Mouse (Mus musculus) thymus, adult 2 months (tissue): ENCODE results near the gene AC161166.1. TPM values are rescaled to one million over a fixed set of nuclear protein-coding genes. Genes with fewer than 3 reads are reported as not detected.
"Not testable (repeated sequence)": the region's sequence is repeated elsewhere in the genome, so short reads cannot be mapped to it uniquely, and the experiment has no call there.

Experiments
- DNase-seq: peaks from one replicate; pipeline ENCODE4 v3.0.0; 2021
- H3K27ac ChIP-seq: fragments of 200-500 bp; 2 replicates; pipeline ENCODE4 v1.5.1; 2012; ENCODE audit warnings: low read length, control low read depth; ENCODE audit not compliant: control insufficient read depth, insufficient read depth
- H3K27me3 ChIP-seq: fragments of 200-500 bp; 2 replicates; pipeline ENCODE4 v1.6.1; 2012; ENCODE audit warnings: mild to moderate bottlenecking, low read length, moderate library complexity, mixed read lengths; ENCODE audit not compliant: control insufficient read depth, insufficient read depth
- H3K36me3 ChIP-seq: fragments of 200-500 bp; 2 replicates; pipeline ENCODE4 v1.6.1; 2012; ENCODE audit warnings: mild to moderate bottlenecking, low read length, moderate library complexity; ENCODE audit not compliant: control insufficient read depth, insufficient read depth
- H3K4me1 ChIP-seq: fragments of 200-500 bp; replicated peaks from 2 replicates; pipeline ENCODE4 v1.6.1; 2012; ENCODE audit warnings: low read length; ENCODE audit not compliant: control insufficient read depth, insufficient read depth
- H3K4me3 ChIP-seq: fragments of 200-500 bp; 2 replicates; pipeline ENCODE4 v1.5.1; 2012; ENCODE audit warnings: mild to moderate bottlenecking, low read length, control low read depth, moderate library complexity; ENCODE audit not compliant: control insufficient read depth, insufficient read depth
- CTCF ChIP-seq: fragments of 200-500 bp; IDR thresholded peaks from 2 replicates; pipeline ENCODE4 v1.5.1; 2012; ENCODE audit warnings: mild to moderate bottlenecking, control low read depth, low read length, moderate library complexity, borderline replicate concordance; ENCODE audit not compliant: control insufficient read depth, poor library complexity, insufficient read depth; ENCODE audit errors: extremely low read depth
- POLR2A ChIP-seq: fragments of 200-500 bp; IDR thresholded peaks from 2 replicates; pipeline ENCODE4 v1.6.1; 2012; ENCODE audit warnings: mild to moderate bottlenecking, low read length, control low read depth, moderate library complexity; ENCODE audit not compliant: control insufficient read depth, poor library complexity, insufficient read depth; ENCODE audit errors: extremely low read depth
- WGBS: fragments of 180-500 bp; shearing (Covaris S2); methylation state at CpG from one replicate; pipeline ENCODE4 v1.1.7; 2018; 5-methylcytosine and 5-hydroxymethylcytosine counted together
- polyA plus RNA-seq: library from polyadenylated mRNA; depleted of rRNA; stranded (reverse); fragments of >200 nt; gene quantifications from 2 replicates; pipeline ENCODE4 v1.2.3, GENCODE M21; 2012

Gene AC161166.1
- polyA plus RNA-seq, 1 experiment, result 0.08 TPM

DNA sequence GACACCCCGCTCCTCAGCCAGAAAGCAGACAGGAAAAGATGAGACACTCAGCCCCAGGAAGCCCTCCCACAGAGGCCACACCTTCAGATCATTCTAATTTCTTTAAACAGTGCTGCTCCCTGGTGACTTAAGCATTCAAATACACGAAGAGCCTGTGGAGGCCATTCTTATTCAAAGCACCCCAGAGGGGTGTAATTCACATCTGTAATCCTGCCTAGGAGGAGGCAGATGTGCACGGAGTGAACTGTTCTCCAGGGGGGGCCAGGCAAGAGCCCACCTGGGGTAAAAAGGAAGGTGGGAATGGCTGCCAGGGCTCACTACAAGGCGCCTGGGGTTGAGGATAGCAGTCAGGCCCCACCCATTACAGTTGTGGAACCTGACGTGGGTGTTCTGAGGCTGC lies 4.8 kb upstream of the AC161166.1 start:
- no peak overlapping the region for H3K27ac ChIP-seq
- no peaks in the 10 kb centered on the region for H3K27me3 ChIP-seq
- no peak overlapping the region for H3K4me3 ChIP-seq
- H3K36me3 ChIP-seq, result no peaks in the 10 kb centered on the region
- TF ChIP-seq CTCF (no peak), POLR2A (no peak)
- 91% methylated on average over 5 of the region's 5 CpGs for WGBS
- DNase-seq, result no peak
- no peaks in the 10 kb centered on the region for H3K4me1 ChIP-seq

GRCm38 (mm10) chr7:24516319-24516718 lies 4.1 kb upstream of the AC161166.1 start:
- H3K27ac ChIP-seq, H3K4me1 ChIP-seq, H3K4me3 ChIP-seq, DNase-seq, H3K27me3 ChIP-seq, H3K36me3 ChIP-seq: not testable (repeated sequence)
- 90% methylated on average over 8 of the region's 8 CpGs for WGBS

- no peaks in the 10 kb centered on the region for H3K36me3 ChIP-seq
- H3K27me3 ChIP-seq, result no peaks in the 10 kb centered on the region; the same call in 1 of the 2 replicates
- TF ChIP-seq POLR2A (no peak), CTCF (no peak)
- 2% methylated on average over 20 of the region's 20 CpGs for WGBS
- peaks cover 8% of the 10 kb centered on the region; the same call in 1 of the 2 replicates for H3K4me1 ChIP-seq
- peak overlapping the region; percentile 84 for H3K4me3 ChIP-seq
- no peak overlapping the region for H3K27ac ChIP-seq
- no peak for DNase-seq
Measured at GRCm38 (mm10) chr7:24507726-24508114, 4.5 kb downstream of the AC161166.1 start.

- Histone ChIP-seq H3K4me1 (peaks cover 8% of the 10 kb centered on the region; the same call in 1 of the 2 replicates), H3K36me3 (no peaks in the 10 kb centered on the region), H3K27me3 (no peaks in the 10 kb centered on the region; the same call in 1 of the 2 replicates), H3K27ac (no peak within 1 kb of the TSS), H3K4me3 (peak within 1 kb of the TSS; percentile 84)
- under 1% methylated on average over 84 of the region's 84 CpGs for WGBS
- peak; percentile 66 for DNase-seq
- no peak for TF ChIP-seq POLR2A
- TF ChIP-seq CTCF, result no peak
Measured at GRCm38 (mm10) chr7:24506838-24507725, 5.2 kb downstream of the AC161166.1 start, which contains the start of gene Zfp428. Gene Zfp428, plus strand, starts transcription at chr7:24507006.

- peaks cover 8% of the 10 kb centered on the region; the same call in 1 of the 2 replicates for H3K4me1 ChIP-seq
- 26% methylated on average over 12 of the region's 12 CpGs for WGBS
- no peaks in the 10 kb centered on the region; the same call in 1 of the 2 replicates for H3K27me3 ChIP-seq
- no peaks in the 10 kb centered on the region for H3K36me3 ChIP-seq
- TF ChIP-seq CTCF, result no peak
- TF ChIP-seq POLR2A, result no peak
- no peak overlapping the region for H3K27ac ChIP-seq
- no peak for DNase-seq
- peak overlapping the region; percentile 84 for H3K4me3 ChIP-seq
Measured at GRCm38 (mm10) chr7:24506476-24506837, 5.8 kb downstream of the AC161166.1 start.

DNA sequence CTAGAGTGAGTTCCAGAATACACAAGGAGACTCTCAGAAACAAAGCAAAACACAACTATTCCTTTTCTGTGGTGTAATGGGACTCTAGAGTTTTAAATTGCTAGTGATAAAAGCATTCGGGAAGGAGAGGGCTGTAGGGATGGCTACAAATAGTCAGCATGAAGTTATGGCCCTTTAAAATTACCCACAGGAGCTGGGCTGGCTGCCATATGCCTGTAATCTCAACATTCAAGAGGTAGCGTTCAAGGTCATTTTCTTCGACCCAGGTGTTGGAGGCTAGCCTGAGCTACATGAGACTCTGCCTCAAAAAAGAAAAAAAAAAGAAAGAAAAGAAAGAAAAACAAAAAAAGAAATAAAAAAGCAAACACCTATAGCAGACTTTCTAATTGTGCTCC lies 6.2 kb downstream of the AC161166.1 start:
- TF ChIP-seq CTCF (no peak), POLR2A (no peak)
- Histone ChIP-seq H3K4me1 (peaks cover 8% of the 10 kb centered on the region; the same call in 1 of the 2 replicates), H3K27me3 (no peaks in the 10 kb centered on the region; the same call in 1 of the 2 replicates), H3K27ac (no peak overlapping the region), H3K4me3 (no peak overlapping the region), H3K36me3 (no peaks in the 10 kb centered on the region)
- 69% methylated on average over 3 of the region's 3 CpGs for WGBS
- no peak for DNase-seq
